Mouse (Mus musculus) myocyte (in vitro differentiated cells): Measurements from ENCODE around the gene Edc3. TPM values are rescaled to one million over a fixed set of nuclear protein-coding genes. Genes with fewer than 3 reads are reported as not detected.

Experiments
- H3K27me3 ChIP-seq: one replicate; pipeline ENCODE4 v1.6.1; 2011; ENCODE audit not compliant: control insufficient read depth, insufficient read depth, insufficient read length
- H3K36me3 ChIP-seq: one replicate; pipeline ENCODE4 v1.6.1; 2011; ENCODE audit not compliant: control insufficient read depth, insufficient read depth
- H3K4me2 ChIP-seq: one replicate; pipeline ENCODE4 v1.6.1; 2011; ENCODE audit warnings: low read depth, control low read depth
- H3K4me3 ChIP-seq: one replicate; pipeline ENCODE4 v1.5.1; 2011; ENCODE audit warnings: mild to moderate bottlenecking, control low read depth, moderate library complexity
- H3K79me2 ChIP-seq: one replicate; pipeline ENCODE4 v1.6.1; 2011; ENCODE audit not compliant: control insufficient read depth, insufficient read depth
- H3ac ChIP-seq: one replicate; pipeline ENCODE4 v1.6.1; 2011; ENCODE audit not compliant: control insufficient read depth, insufficient read length
- CEBPB ChIP-seq: IDR thresholded peaks from 2 replicates; pipeline ENCODE4 v1.6.1; 2011; ENCODE audit warnings: mild to moderate bottlenecking, moderate library complexity; ENCODE audit not compliant: poor library complexity, insufficient read depth, severe bottlenecking
- E2F4 ChIP-seq: IDR thresholded peaks from one replicate; pipeline ENCODE4 v1.6.1; 2011; ENCODE audit warnings: mild to moderate bottlenecking, control low read depth, moderate library complexity; ENCODE audit not compliant: insufficient read depth
- MAX ChIP-seq: IDR thresholded peaks from one replicate; pipeline ENCODE4 v1.6.1; 2011; ENCODE audit warnings: low read depth, mild to moderate bottlenecking, control low read depth
- MYOD1 ChIP-seq, 3 experiments: IDR thresholded peaks; one replicate each; pipeline ENCODE4 v1.6.1; 2011; ENCODE audit warnings: control low read depth in 2 of 3, low read depth in 2 of 3, mild to moderate bottlenecking in 2 of 3, moderate library complexity in 1 of 3; ENCODE audit not compliant: insufficient read length in 2 of 3, control insufficient read depth in 1 of 3
- MYOG ChIP-seq, 3 experiments: IDR thresholded peaks; one replicate each; pipeline ENCODE4 v1.6.1; 2011; ENCODE audit warnings: control low read depth in 2 of 3, low read depth in 2 of 3, mild to moderate bottlenecking in 2 of 3; ENCODE audit not compliant: insufficient read length in 2 of 3, control insufficient read depth in 1 of 3, insufficient read depth in 1 of 3
- POLR2A ChIP-seq: IDR thresholded peaks from one replicate; pipeline ENCODE4 v1.6.1; 2011; ENCODE audit warnings: low read depth, mild to moderate bottlenecking, control low read depth, moderate library complexity; ENCODE audit not compliant: insufficient read length
- POLR2AphosphoS2 ChIP-seq: IDR thresholded peaks from one replicate; pipeline ENCODE4 v1.6.1; 2011; ENCODE audit warnings: low read depth, control low read depth; ENCODE audit not compliant: insufficient read length
- REST ChIP-seq: IDR thresholded peaks from one replicate; pipeline ENCODE4 v1.6.1; 2011; ENCODE audit warnings: mild to moderate bottlenecking, control low read depth, moderate library complexity; ENCODE audit not compliant: insufficient read depth, insufficient read length
- SRF ChIP-seq: IDR thresholded peaks from one replicate; pipeline ENCODE4 v1.6.1; 2011; ENCODE audit warnings: low read depth; ENCODE audit not compliant: control insufficient read depth, insufficient read length
- TCF12 ChIP-seq: IDR thresholded peaks from one replicate; pipeline ENCODE4 v1.6.1; 2011; ENCODE audit warnings: mild to moderate bottlenecking, control low read depth; ENCODE audit not compliant: poor library complexity, insufficient read depth, severe bottlenecking
- TCF3 ChIP-seq: IDR thresholded peaks from one replicate; pipeline ENCODE4 v1.6.1; 2011; ENCODE audit warnings: low read depth, control low read depth; ENCODE audit not compliant: insufficient read length
- USF1 ChIP-seq: IDR thresholded peaks from one replicate; pipeline ENCODE4 v1.6.1; 2011; ENCODE audit warnings: low read depth, mild to moderate bottlenecking, control low read depth, moderate library complexity
- polyA plus RNA-seq: library from polyadenylated mRNA; unstranded; fragments of >200 nt; fragmentation: generic; extraction: Trizol; gene quantifications from one replicate; pipeline ENCODE4 v1.2.1, GENCODE M21; 2012; ENCODE audit warnings: missing spikeins

Edc3 gene
- polyA plus RNA-seq, 1 experiment = 11.0 TPM

DNA sequence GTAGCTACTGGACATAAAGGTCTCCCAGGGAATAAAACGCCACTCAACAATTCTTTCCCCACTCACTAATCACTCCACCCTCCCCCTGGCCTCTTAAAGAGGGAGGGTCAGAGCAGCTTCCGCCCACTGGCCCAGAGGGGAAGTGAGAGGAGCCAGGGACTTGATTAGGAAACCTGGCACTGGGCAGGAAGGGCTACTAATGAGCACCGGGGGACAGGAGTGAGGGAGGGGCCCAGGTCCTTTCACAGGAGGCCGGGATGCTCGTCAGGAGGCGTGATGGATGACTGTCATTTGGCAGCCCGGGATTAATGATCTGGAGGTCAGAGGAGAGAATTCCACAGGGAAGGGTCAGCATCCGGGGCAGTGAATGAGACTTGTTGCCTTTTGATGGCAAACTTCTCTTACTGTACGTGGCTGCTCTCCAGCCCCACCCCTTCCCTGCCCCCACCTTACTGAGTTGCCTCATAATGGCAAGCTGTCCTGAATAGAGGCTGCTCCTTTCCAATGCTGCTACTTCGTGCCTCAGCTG, 90.4 kb downstream of the Edc3 start:
- no peaks in the 10 kb centered on the region for H3K79me2 ChIP-seq
- H3K4me3 ChIP-seq = no peak overlapping the region
- H3K36me3 ChIP-seq = no peaks in the 10 kb centered on the region
- no peak overlapping the region for H3ac ChIP-seq
- TF ChIP-seq POLR2AphosphoS2 (no peak), MAX (no peak), MYOG (IDR thresholded peaks at IDR 0.05; ENCODE audit: control insufficient read depth in 1 of 3, insufficient read depth in 1 of 3, insufficient read length in 2 of 3, low read depth in 2 of 3) (no peak), MYOD1 (IDR thresholded peaks at IDR 0.05; ENCODE audit: control insufficient read depth in 1 of 3, insufficient read length in 2 of 3, low read depth in 2 of 3) (no peak), POLR2A (no peak), E2F4 (no peak), CEBPB (no peak), USF1 (no peak), TCF12 (no peak), SRF (no peak), TCF3 (no peak), REST (no peak)
- H3K27me3 ChIP-seq = no peaks in the 10 kb centered on the region
- H3K4me2 ChIP-seq = no peak overlapping the region

DNA sequence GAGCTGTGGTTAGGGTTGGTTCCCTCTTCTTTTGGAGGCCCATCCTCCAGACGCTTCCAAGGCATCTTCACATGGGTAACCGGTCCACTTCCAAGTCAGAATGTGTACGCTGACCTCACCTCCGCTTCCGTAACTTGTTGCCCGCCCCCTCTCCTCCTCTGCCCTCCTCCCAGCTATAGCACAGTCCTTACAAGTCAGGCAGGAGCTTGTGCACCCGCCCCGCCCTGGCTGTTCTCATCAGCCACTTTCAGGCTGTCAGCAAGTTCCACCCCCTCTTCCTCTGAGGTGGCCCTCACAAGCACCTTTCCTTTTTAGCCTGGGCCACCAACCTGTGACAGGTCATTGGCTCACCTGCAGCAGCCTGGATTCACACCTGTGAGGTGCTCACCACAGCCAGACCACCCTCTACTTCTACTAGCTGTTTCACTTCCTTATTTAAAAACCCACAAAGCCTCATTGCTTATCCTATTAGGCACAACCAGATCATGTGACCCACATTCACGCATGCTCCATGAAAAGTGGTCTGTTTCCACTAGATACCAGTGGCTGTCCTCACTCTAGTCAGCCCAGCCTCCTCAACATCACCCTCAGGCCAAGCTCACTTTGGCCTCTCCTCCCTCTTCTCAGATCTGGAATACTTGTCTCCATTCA, 92.1 kb downstream of the Edc3 start:
- no peaks in the 10 kb centered on the region for H3K36me3 ChIP-seq
- H3K79me2 ChIP-seq = no peaks in the 10 kb centered on the region
- no peak overlapping the region for H3K4me3 ChIP-seq
- TF ChIP-seq USF1 (no peak), MAX (no peak), CEBPB (no peak), SRF (no peak), REST (no peak), TCF12 (no peak), MYOD1 (IDR thresholded peaks at IDR 0.05; ENCODE audit: control insufficient read depth in 1 of 3, insufficient read length in 2 of 3, low read depth in 2 of 3) (no peak), POLR2A (no peak)
- no peak overlapping the region for H3K4me2 ChIP-seq
- no peaks in the 10 kb centered on the region for H3K27me3 ChIP-seq
- H3ac ChIP-seq = no peak overlapping the region

Other genes with a start within 250 kb of the Edc3 start
- 23.6 TPM for gene Scamp5, start 240.5 kb upstream of the Edc3 start, polyA plus RNA-seq
- gene Rpp25, start 204.5 kb upstream of the Edc3 start, polyA plus RNA-seq = 0.11 TPM
- 780 TPM for gene Cox5a, start 187.3 kb upstream of the Edc3 start, polyA plus RNA-seq
- 14.4 TPM for gene Fam219b, start 171.0 kb upstream of the Edc3 start, polyA plus RNA-seq
- gene Mpi, start 155.8 kb upstream of the Edc3 start, polyA plus RNA-seq = 89.6 TPM
- 38.3 TPM for gene Scamp2, start 147.6 kb upstream of the Edc3 start, polyA plus RNA-seq
- gene Ulk3, start 119.1 kb upstream of the Edc3 start, polyA plus RNA-seq = 12.2 TPM
- gene Cplx3, start 102.3 kb upstream of the Edc3 start, polyA plus RNA-seq = 0.23 TPM
- 1.00 TPM for gene Lman1l, start 87.8 kb upstream of the Edc3 start, polyA plus RNA-seq
- 76.7 TPM for gene Csk, start 54.9 kb upstream of the Edc3 start, polyA plus RNA-seq
- not detected for gene Cyp1a2, start 24.8 kb upstream of the Edc3 start, polyA plus RNA-seq
- not detected for gene Cyp1a1, start 20.6 kb upstream of the Edc3 start, polyA plus RNA-seq
- gene Clk3, start 57.3 kb downstream of the Edc3 start, polyA plus RNA-seq = 47.1 TPM
- 1.5 TPM for gene Arid3b, start 128.3 kb downstream of the Edc3 start, polyA plus RNA-seq
- gene Ubl7, start 202.4 kb downstream of the Edc3 start, polyA plus RNA-seq = 62.0 TPM
- gene Sema7a, start 231.6 kb downstream of the Edc3 start, polyA plus RNA-seq = 27.4 TPM